Mouse (Mus musculus) cerebellum, postnatal 4 days (tissue): ENCODE results near the gene Golph3l.
"Not testable (repeated sequence)": the region's sequence is repeated elsewhere in the genome, so short reads cannot be mapped to it uniquely, and the experiment has no call there.

Source experiments
- DNase-seq, 2 experiments: peaks; one replicate each; pipeline ENCODE4 v3.0.0; 2022; ENCODE audit warnings: low spot score in 2 of 2, mixed read lengths in 1 of 2

Gene Golph3l

GRCm38 (mm10) chr3:95588604-95589086, at the start of gene Golph3l:
Golph3l (plus strand) TSS chr3:95588934.
- peak; percentile 81 to 92 for DNase-seq

- DNase-seq = no peak
Observed at GRCm38 (mm10) chr3:95538936-95539335, 49.8 kb upstream of the Golph3l start.

DNA sequence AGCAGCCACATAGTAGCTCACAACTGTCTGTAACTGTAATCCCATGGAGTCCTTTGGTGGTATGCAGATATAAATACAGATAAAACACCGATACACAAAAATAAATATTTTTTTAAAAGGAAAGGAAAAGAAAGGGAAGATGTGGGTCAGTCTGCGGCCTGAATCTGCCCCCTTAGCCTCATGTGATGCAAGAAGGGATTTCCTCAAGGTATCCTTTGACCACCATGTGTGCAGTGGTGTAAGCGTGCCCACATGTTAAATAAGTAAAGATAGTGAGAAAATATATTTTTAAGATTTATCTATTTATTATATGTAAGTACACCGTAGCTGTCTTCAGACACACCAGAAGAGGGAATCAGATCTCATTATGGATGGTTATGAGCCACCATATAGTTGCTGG, 48.9 kb upstream of the Golph3l start:
- DNase-seq = no peak

- not testable (repeated sequence) for DNase-seq
Observed at GRCm38 (mm10) chr3:95541186-95541585, 47.5 kb upstream of the Golph3l start.

DNA sequence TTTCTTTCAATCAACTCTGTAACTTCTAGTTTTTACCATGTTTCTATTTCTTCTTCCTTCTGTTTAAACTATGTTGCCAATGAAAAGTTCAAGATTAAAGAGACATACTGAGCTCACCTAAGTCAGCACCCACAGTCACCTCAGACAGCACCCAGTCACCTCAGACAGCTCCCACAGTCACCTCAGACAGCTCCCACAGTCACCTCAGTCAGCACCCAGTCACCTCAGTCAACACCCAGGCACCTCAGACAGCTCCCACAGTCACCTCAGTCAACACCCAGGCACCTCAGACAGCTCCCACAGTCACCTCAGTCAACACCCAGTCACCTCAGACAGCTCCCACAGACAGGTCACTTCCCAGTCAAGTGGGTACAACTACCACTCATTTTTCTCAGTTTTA, 46.6 kb upstream of the Golph3l start:
- DNase-seq = no peak

- no peak for DNase-seq
Observed at GRCm38 (mm10) chr3:95542981-95543380, 45.8 kb upstream of the Golph3l start.

DNA sequence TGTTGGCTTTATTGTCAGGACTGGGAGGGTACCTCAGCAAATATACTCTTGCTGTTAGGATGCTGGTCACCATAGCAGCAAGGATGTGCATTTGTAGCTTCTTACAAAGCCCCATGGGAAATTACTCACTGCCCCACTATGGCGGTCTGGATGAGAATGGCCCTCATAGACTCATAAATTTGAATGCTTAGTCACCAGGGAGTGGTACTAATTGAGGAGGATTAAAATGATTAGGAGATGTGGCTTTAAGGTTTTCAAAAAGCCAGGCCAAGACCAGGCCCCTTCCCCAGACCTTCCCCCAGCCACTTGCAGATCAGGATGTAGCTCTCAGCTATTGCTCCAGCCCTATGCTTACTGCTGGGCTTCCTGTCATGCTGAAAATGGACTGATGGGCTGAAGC, 38.6 kb upstream of the Golph3l start:
- DNase-seq = no peak

GRCm38 (mm10) chr3:95553986-95554385, 34.7 kb upstream of the Golph3l start:
- DNase-seq = no peak

DNA sequence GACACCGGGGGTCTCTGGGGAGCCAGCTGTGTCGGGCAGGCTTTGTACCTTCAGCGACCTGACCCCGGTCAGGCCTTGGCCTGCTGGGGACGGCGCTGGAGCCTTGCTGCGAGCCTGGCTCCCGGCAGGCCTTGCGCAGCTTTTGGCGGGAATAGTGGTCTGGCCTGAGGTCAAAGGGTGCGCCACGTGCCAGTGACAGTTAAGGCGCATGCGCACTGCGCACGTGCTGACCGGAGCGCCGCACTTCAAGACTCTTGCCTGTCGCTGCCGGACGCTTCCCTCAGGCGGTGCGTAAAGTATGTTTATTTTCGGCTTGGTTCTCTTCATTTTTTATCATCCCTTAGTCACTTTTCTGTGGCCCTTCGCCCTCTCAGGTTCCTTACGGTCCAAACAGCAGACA, 29.3 kb upstream of the Golph3l start, which contains the start of gene Hormad1:
Hormad1 (plus strand) TSS at position 241 of the 400 bp plus-strand sequence.
- no peak for DNase-seq

DNA sequence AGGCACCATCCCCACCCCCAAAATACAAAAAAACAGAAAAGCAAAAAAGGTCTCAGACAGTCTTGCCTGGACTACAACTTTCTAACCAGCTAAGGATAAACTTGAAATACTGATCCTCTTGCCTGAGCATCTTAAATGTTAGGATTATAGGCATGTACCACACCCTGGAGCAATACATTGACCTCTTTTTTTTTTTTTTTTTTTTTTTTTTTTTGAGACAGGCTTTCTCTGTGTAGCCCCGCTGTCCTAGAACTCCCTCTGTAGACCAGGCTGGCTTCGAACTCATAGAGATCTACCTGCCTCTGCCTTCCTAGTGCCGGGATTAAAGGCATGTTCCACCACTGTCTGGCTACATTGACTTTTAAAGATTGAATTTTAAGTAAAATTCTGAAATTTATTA, 28.0 kb upstream of the Golph3l start:
- DNase-seq = no peak

DNA sequence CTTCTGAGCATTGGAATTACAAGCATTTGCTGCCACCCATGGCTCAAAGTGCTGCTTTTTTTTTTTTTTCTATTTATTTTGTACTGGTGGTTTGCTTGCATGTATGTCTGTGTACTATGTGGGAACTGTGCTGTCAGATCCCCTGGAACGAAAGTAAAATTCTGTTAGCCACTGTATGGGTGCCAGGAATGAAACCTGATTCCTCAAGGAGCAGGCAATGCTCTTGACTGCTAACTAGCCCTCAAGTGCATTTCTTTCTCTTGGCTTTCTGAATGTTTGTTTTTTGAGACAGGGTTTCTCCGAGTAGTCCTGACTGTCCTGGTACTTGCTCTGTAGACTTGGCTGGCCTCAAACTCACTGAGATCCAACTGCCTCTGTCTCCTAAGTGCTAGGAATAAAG, 26.9 kb upstream of the Golph3l start:
- DNase-seq = no peak

DNA sequence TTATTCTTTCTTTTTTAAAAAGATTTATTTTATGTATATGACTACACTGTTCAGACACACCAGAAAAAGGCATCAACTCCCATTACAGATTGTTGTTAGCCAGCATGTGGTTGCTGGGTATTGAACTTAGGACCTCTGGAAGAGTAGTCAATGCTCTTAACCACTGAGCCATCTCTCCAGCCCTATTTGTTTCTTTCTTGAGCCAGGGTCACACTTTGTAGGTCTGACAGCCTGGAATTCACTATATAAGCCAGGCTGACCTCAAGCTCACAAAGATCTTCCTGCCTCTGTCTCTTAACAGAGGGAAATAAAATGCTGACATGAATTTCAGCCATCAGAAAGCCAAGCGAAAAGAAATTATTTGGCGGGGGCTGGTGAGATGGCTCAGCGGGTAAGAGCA, 19.1 kb upstream of the Golph3l start:
- DNase-seq = no peak

DNA sequence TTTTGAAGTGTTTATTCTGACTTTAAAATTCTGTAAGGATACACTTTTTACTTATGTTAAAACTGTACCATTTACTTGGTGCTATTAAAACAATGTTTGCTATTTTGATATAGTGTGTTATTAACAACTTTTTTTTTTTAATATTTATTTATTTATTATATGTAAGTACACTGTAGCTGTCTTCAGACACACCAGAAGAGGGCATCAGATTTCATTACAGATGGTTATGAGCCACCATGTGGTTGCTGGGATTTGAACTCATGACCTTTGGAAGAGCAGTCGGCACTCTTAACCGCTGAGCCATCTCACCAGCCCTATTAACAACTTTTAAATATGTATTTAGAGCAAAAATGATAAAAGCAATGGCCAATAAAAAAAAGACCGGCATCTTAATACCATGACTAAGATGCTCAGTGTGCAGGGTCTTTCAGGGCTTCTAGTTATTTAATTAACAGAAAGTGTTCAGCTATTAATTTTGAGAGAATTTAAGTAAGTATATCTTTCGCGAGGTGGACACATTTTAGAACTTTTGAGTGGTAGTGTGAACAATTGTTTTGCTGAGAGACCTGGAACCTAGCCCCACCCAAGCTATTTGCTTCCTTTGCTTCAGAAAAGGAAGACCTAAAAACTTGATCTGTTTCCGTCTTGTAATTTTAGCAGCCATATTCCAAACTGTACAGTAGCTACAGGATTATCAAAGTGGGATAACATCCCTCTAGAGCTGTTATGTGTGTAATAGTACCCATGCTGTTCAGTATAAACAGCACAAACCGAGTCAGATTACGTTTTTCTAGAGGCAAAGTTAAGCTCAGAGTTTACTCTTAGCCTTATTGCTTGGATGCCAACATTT, 755 bp upstream of the Golph3l start:
- no peak for DNase-seq

GRCm38 (mm10) chr3:95598734-95599133, 10.0 kb downstream of the Golph3l start:
- DNase-seq = no peak

DNA sequence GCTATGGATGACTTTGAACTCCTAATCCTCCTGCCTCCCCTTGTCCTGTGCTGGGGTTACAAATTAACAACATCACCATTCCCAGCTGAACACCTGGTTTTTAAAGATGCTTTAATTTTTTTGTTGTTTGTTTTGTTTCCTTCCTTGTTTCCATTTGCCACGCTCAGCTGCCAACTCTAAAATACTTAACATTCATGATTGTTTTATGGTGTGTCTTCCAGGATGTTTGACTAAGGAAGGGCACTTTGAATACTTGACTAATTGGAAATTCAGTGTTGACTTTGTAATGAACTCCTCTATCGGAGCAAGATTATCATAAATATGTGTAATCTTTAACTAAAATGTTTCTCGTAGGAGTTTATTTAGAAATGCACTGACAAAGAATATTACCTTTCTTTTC, 12.6 kb downstream of the Golph3l start:
- no peak for DNase-seq

DNA sequence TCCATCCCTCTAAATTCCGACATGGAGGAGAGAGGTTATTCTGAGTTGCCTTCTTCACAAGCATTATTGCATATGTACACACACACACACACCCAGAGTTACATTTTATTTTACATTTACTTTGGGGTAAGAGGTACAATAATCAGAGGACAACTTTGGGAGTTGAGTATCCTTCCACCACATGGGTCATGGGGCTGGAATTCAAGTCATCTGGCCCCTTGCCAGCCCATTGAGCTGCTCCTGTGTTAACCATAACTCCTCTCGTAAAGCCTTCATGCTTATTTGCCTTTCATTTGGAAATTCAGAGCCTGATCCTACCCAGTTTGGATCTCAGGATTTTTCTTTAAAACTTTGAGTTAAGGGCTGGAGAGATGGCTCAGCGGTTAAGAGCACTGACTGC, 17.4 kb downstream of the Golph3l start:
- DNase-seq = no peak

- no peak for DNase-seq
Observed at GRCm38 (mm10) chr3:95609195-95609594, 20.5 kb downstream of the Golph3l start.

DNA sequence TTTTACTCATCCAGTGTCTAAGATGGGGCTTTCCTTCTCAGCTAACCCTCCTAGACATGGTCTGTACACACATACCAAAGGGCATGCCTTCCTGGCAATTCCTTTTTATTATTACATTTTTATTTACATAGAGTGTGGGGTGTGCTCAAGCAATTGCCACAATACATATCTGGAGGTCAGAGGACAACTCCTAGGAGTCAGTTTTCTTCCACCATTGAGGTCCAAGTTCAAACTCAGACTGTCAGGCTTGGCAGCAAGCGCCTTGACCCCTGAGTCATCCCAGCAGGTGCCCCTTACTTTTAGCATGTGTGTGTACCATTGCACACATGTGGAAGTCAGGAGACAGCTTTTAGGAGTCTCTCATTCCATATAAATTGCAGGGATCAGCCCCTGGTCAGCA, 25.3 kb downstream of the Golph3l start:
- DNase-seq = no peak

- no peak for DNase-seq
Observed at GRCm38 (mm10) chr3:95618511-95618910, 29.8 kb downstream of the Golph3l start.

DNA sequence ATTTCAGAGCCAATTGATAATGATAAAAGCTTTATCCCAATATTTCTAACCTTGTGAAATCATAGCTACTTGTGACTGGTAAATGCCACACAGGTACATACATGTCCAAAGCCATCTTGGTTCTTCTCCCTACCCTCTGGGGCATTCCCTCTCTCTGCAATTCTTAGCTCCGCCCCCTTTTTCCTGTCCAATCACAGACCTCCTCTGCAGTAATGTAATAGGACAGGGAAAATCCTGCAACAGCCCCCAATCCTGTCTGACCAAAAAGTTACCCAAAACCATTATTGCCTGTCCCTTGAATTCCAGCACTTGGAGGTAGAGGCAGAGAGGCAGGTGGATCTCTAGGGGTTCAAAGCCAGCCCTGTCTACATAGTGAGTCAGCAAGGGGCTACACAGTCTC, 32.5 kb downstream of the Golph3l start:
- DNase-seq = no peak

GRCm38 (mm10) chr3:95622421-95622820, 33.7 kb downstream of the Golph3l start:
- DNase-seq = not testable (repeated sequence)

GRCm38 (mm10) chr3:95623551-95623950, 34.8 kb downstream of the Golph3l start:
- no peak for DNase-seq

DNA sequence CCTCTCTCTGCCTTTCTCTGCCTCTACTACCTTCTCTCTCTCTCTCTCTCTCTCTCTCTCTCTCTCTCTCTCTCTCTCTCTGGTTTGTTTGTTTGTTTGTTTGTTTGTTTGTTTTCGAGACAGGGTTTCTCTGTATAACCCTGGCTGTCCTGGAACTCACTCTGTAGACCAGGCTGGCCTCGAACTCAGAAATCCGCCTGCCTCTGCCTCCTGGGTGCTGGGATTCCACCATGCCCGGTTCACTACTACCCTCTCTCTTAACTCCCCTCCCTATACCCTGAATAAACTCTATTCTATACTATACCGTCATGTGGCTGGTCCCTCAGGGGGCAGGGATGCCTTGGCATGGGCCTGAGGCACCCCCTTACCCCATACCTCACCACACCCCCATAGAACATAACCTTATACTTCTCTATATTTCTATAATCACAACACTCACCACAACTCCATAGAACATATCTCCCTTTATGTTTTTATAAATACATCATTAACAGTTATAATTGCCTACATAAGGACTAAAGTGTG, 35.3 kb downstream of the Golph3l start:
- not testable (repeated sequence) for DNase-seq
